Mouse (Mus musculus): ENCODE measurements around the gene Olfr380. TPM values are rescaled to one million over a fixed set of nuclear protein-coding genes. Genes with fewer than 3 reads are reported as not detected.

Olfr380 gene
- total RNA-seq (2015) (not detected in 2 replicates), total RNA-seq (2017) (not detected in 2 replicates)

- no peak for ATAC-seq (ENCODE audit: poor library complexity, severe bottlenecking)
Observed at GRCm38 (mm10) chr11:73457408-73457807, at the start of gene Olfr380. TSS of gene Olfr380 (minus strand) at chr11:73457508.

DNA sequence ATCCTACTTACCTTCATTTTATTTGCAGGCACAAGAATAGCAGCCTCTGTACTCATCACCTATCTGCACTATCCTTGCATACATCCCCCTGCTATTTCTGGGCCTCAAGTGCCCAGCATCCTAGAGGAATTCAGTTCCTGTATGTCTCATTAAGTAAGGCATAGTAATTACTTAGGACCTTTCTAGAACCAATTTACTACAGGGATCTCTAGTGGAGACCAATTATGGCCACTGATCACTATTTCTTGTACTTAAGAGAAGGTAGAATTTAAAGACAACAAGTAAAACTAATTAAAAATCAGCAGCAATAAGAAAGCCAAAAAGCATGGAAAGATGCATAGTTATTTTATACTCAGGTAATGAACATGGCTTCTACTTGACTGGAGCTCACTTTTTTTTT lies 34.2 kb upstream of the Olfr380 start, which contains the start of gene Olfr381:
TSS of gene Olfr381 (minus strand) at position 101 of the 400 bp plus-strand sequence.
- no peak for ATAC-seq (ENCODE audit: poor library complexity, severe bottlenecking)

GRCm38 (mm10) chr11:73428377-73428776 lies 28.9 kb downstream of the Olfr380 start, which contains the start of gene Olfr378:
TSS of gene Olfr378 (minus strand) at chr11:73428477.
- no peak for ATAC-seq (ENCODE audit: poor library complexity, severe bottlenecking)

Other genes with a start within 250 kb of the Olfr380 start
- gene Trpv1, start 223.2 kb downstream of the Olfr380 start, total RNA-seq (2015), result not detected in 2 replicates
- not detected in 2 replicates for gene Trpv1, start 223.2 kb downstream of the Olfr380 start, total RNA-seq (2017)
- gene Trpv3, start 190.1 kb downstream of the Olfr380 start, total RNA-seq (2015), result not detected in 2 replicates
- gene Trpv3, start 190.1 kb downstream of the Olfr380 start, total RNA-seq (2017), result not detected in 2 replicates
- gene Aspa, start 127.9 kb downstream of the Olfr380 start, total RNA-seq (2015), result 1.1 and 1.3 TPM in 2 replicates
- gene Aspa, start 127.9 kb downstream of the Olfr380 start, total RNA-seq (2017), result 1.7 and 2.2 TPM in 2 replicates
- not detected in 2 replicates for gene Gm49340, start 127.8 kb downstream of the Olfr380 start, total RNA-seq (2015)
- gene Gm49340, start 127.8 kb downstream of the Olfr380 start, total RNA-seq (2017), result not detected in 2 replicates
- not detected in 2 replicates for gene Spata22, start 127.8 kb downstream of the Olfr380 start, total RNA-seq (2015)
- gene Spata22, start 127.8 kb downstream of the Olfr380 start, total RNA-seq (2017), result not detected in 2 replicates
- gene Olfr20, start 106.7 kb downstream of the Olfr380 start, total RNA-seq (2015), result not detected in 2 replicates
- gene Olfr20, start 106.7 kb downstream of the Olfr380 start, total RNA-seq (2017), result not detected in 2 replicates
- gene Olfr376, start 86.3 kb downstream of the Olfr380 start, total RNA-seq (2015), result not detected in 2 replicates
- not detected in 2 replicates for gene Olfr376, start 86.3 kb downstream of the Olfr380 start, total RNA-seq (2017)
- not detected in 2 replicates for gene Olfr1, start 57.9 kb downstream of the Olfr380 start, total RNA-seq (2015)
- gene Olfr1, start 57.9 kb downstream of the Olfr380 start, total RNA-seq (2017), result not detected in 2 replicates
- not detected in 2 replicates for gene Olfr378, start 29.0 kb downstream of the Olfr380 start, total RNA-seq (2015)
- gene Olfr378, start 29.0 kb downstream of the Olfr380 start, total RNA-seq (2017), result not detected in 2 replicates
- not detected in 2 replicates for gene Olfr381, start 34.1 kb upstream of the Olfr380 start, total RNA-seq (2015)
- gene Olfr381, start 34.1 kb upstream of the Olfr380 start, total RNA-seq (2017), result not detected in 2 replicates
- gene Olfr382, start 59.7 kb upstream of the Olfr380 start, total RNA-seq (2015), result not detected in 2 replicates
- gene Olfr382, start 59.7 kb upstream of the Olfr380 start, total RNA-seq (2017), result not detected in 2 replicates
- gene Olfr385, start 135.5 kb upstream of the Olfr380 start, total RNA-seq (2015), result not detected in 2 replicates
- not detected in 2 replicates for gene Olfr385, start 135.5 kb upstream of the Olfr380 start, total RNA-seq (2017)
- not detected in 2 replicates for gene Olfr384, start 141.1 kb upstream of the Olfr380 start, total RNA-seq (2015)
- not detected in 2 replicates for gene Olfr384, start 141.1 kb upstream of the Olfr380 start, total RNA-seq (2017)
- not detected in 2 replicates for gene Zfp735, start 231.3 kb upstream of the Olfr380 start, total RNA-seq (2015)
- gene Zfp735, start 231.3 kb upstream of the Olfr380 start, total RNA-seq (2017), result not detected in 2 replicates